In genomic region chr11:70230239-70230727, GRCm38 (mm10) we compare ENCODE assay signal across 8 mouse cellular contexts. TPM values are rescaled to one million over a fixed set of nuclear protein-coding genes. Genes with fewer than 3 reads are reported as not detected.
DNase-seq lines count a peak whose midpoint lies in the region; ATAC-seq and TF ChIP-seq lines count a peak whose summit lies in the region.

No protein-coding gene starts in this region.

- peaks cover 13% of the 10 kb centered on the region for H3K4me1 ChIP-seq in cerebellum, adult 2 months (ENCODE audit: control insufficient read depth, insufficient read depth, low read length)
- H3K4me1 ChIP-seq in forebrain, embryonic 16.5 days (replicated peaks; ENCODE audit: control insufficient read depth, insufficient read depth, low read length), result peaks cover 41% of the 10 kb centered on the region

- peak; percentile 96 for DNase-seq in NIH3T3 (ENCODE audit: low read depth)
- peak; percentile 80 to 86 for DNase-seq in cerebellum, adult 2 months
- DNase-seq in layer of hippocampus, postnatal 36 days, result peak; percentile 75 to 81
- DNase-seq in retina, postnatal 7 days (ENCODE audit: low read depth, low spot score), result peak; percentile 84
- peak; percentile 88 for DNase-seq in urinary bladder, postnatal 25 days (ENCODE audit: low spot score)

- TF ChIP-seq CTCF in cerebellum, adult 2 months (IDR thresholded peaks at IDR 0.05; ENCODE audit: borderline replicate concordance, insufficient read depth, low read depth, low read length), result peak; percentile 93

- H3K27me3 ChIP-seq in cerebellum, adult 2 months (ENCODE audit: control insufficient read depth, insufficient read depth, low read length), result no peaks in the 10 kb centered on the region
- H3K27me3 ChIP-seq in forebrain, embryonic 16.5 days (replicated peaks; ENCODE audit: control insufficient read depth, insufficient read depth, low read length), result peaks cover 28% of the 10 kb centered on the region

- H3K36me3 ChIP-seq in forebrain, embryonic 16.5 days (ENCODE audit: control insufficient read depth, insufficient read depth), result peaks cover 4% of the 10 kb centered on the region; the same call in 1 of the 2 replicates

- 1% methylated on average over 32 of the region's 32 CpGs for WGBS in cerebellum, adult 2 months
- under 1% methylated on average over 32 of the region's 32 CpGs for WGBS in forebrain, embryonic 16.5 days

- no peak overlapping the region for H3K4me3 ChIP-seq in cerebellum, adult 2 months (replicated peaks; ENCODE audit: insufficient read depth, low read depth, low read length)
- peak overlapping the region; percentile 18 for H3K4me3 ChIP-seq in forebrain, embryonic 16.5 days (replicated peaks; ENCODE audit: low read length)

- peak overlapping the region; percentile 35 for H3K4me2 ChIP-seq in forebrain, embryonic 16.5 days (ENCODE audit: low read length)

- peak overlapping the region; percentile 39; the same call in 1 of the 2 replicates for H3K9ac ChIP-seq in forebrain, embryonic 16.5 days (replicated peaks; ENCODE audit: low read depth, low read length)

- ATAC-seq in forebrain, embryonic 16.5 days, result peak; percentile 26; the same call in 1 of the 2 replicates
- ATAC-seq in hematopoietic stem cell, adult 5-6 weeks (replicated peaks in 1 of 2; ENCODE audit: insufficient read depth in 1 of 2, low FRiP score in 2 of 2, low TSS enrichment in 1 of 2, low read depth in 1 of 2, poor library complexity in 2 of 2, severe bottlenecking in 2 of 2), result peak; percentile 79 to 83
- ATAC-seq in megakaryocyte, adult 5-6 weeks (ENCODE audit: poor library complexity, severe bottlenecking), result peak; percentile 96

- no peaks in the 10 kb centered on the region for H3K9me3 ChIP-seq in forebrain, embryonic 16.5 days (ENCODE audit: control insufficient read depth, low read length)

- TF ChIP-seq POLR2A in cerebellum, adult 2 months (IDR thresholded peaks at IDR 0.05; ENCODE audit: borderline replicate concordance, insufficient read depth, low read length), result no peak

- H3K27ac ChIP-seq in cerebellum, adult 2 months (ENCODE audit: insufficient read depth, low read length), result no peak overlapping the region
- no peak overlapping the region for H3K27ac ChIP-seq in forebrain, embryonic 16.5 days (ENCODE audit: low read length)

RNA-seq across cellular contexts. Expression of gene Bcl6b, which starts 0.7 kb away (rescaled TPM):
- 1.1 and 1.4 TPM in 2 replicates for polyA plus RNA-seq in cerebellum, adult 2 months (2012; rRNA removed)
- polyA plus RNA-seq in forebrain, embryonic 16.5 days (2015; fragmentation: Nextera tagmentation; extraction: Ambion mirVana), result 6.9 and 8.1 TPM in 2 replicates
- 0.69 and 1.4 TPM in 2 replicates for total RNA-seq in hematopoietic stem cell, adult 5-6 weeks (2017)
- 1 to 10 TPM; 1.1 to 1.3 TPM for total RNA-seq in layer of hippocampus, postnatal 36 days (2021)
- 0.04 and 0.27 TPM in 2 replicates for total RNA-seq in megakaryocyte, adult 5-6 weeks (2015)
- total RNA-seq in megakaryocyte, adult 5-6 weeks (2017), result not detected in 2 replicates

RNA-seq across cellular contexts. Expression of gene 0610010K14Rik, which starts 7.4 kb away (rescaled TPM):
- polyA plus RNA-seq in cerebellum, adult 2 months (2012; rRNA removed), result 94.0 and 96.5 TPM in 2 replicates
- 174 and 180 TPM in 2 replicates for polyA plus RNA-seq in forebrain, embryonic 16.5 days (2015; fragmentation: Nextera tagmentation; extraction: Ambion mirVana)
- 19.7 and 35.1 TPM in 2 replicates for total RNA-seq in hematopoietic stem cell, adult 5-6 weeks (2017)
- 10 to 100 TPM; 41.4 to 45.6 TPM for total RNA-seq in layer of hippocampus, postnatal 36 days (2021)
- 74.4 and 77.6 TPM in 2 replicates for total RNA-seq in megakaryocyte, adult 5-6 weeks (2015)
- total RNA-seq in megakaryocyte, adult 5-6 weeks (2017), result 25.6 and 31.5 TPM in 2 replicates

RNA-seq across cellular contexts. Expression of gene Gm21988, which starts 9.3 kb away (rescaled TPM):
- polyA plus RNA-seq in cerebellum, adult 2 months (2012; rRNA removed), result 9.7 and 10.3 TPM in 2 replicates
- polyA plus RNA-seq in forebrain, embryonic 16.5 days (2015; fragmentation: Nextera tagmentation; extraction: Ambion mirVana), result 13.2 and 14.6 TPM in 2 replicates
- total RNA-seq in hematopoietic stem cell, adult 5-6 weeks (2017), result 3.7 TPM in 1 of 2 replicates, not detected in the other
- total RNA-seq in layer of hippocampus, postnatal 36 days (2021), result 1 to 10 TPM; 3.9 to 5.1 TPM
- total RNA-seq in megakaryocyte, adult 5-6 weeks (2015), result 4.0 and 5.2 TPM in 2 replicates
- total RNA-seq in megakaryocyte, adult 5-6 weeks (2017), result 0.11 and 4.3 TPM in 2 replicates

RNA-seq across cellular contexts. Expression of gene Rnasek, which starts 9.4 kb away (rescaled TPM):
- 359 TPM in 2 replicates for polyA plus RNA-seq in cerebellum, adult 2 months (2012; rRNA removed)
- polyA plus RNA-seq in forebrain, embryonic 16.5 days (2015; fragmentation: Nextera tagmentation; extraction: Ambion mirVana), result 287 and 291 TPM in 2 replicates
- 19.7 and 22.5 TPM in 2 replicates for total RNA-seq in hematopoietic stem cell, adult 5-6 weeks (2017)
- 100 to 1,000 TPM; 242 to 288 TPM for total RNA-seq in layer of hippocampus, postnatal 36 days (2021)
- total RNA-seq in megakaryocyte, adult 5-6 weeks (2015), result 221 and 238 TPM in 2 replicates
- total RNA-seq in megakaryocyte, adult 5-6 weeks (2017), result 29.7 and 38.5 TPM in 2 replicates

RNA-seq across cellular contexts. Expression of gene Slc16a13, which starts 9.4 kb away (rescaled TPM):
- 8.8 and 11.3 TPM in 2 replicates for polyA plus RNA-seq in cerebellum, adult 2 months (2012; rRNA removed)
- polyA plus RNA-seq in forebrain, embryonic 16.5 days (2015; fragmentation: Nextera tagmentation; extraction: Ambion mirVana), result 13.2 and 14.8 TPM in 2 replicates
- total RNA-seq in hematopoietic stem cell, adult 5-6 weeks (2017), result 13.4 and 15.6 TPM in 2 replicates
- 1 to 10 TPM; 6.9 to 9.4 TPM for total RNA-seq in layer of hippocampus, postnatal 36 days (2021)
- total RNA-seq in megakaryocyte, adult 5-6 weeks (2015), result 1.9 and 2.5 TPM in 2 replicates
- 2.3 and 7.7 TPM in 2 replicates for total RNA-seq in megakaryocyte, adult 5-6 weeks (2017)

Comparison
In these comparisons a context has a peak if more than half of its experiments do, and no peak if none do; other contexts are left out.
1. ATAC-seq: peak in every context shown above with its lines; median percentile 96 in megakaryocyte, adult 5-6 weeks; 81 in hematopoietic stem cell, adult 5-6 weeks; 26 in forebrain, embryonic 16.5 days.